Mouse (Mus musculus) liver, embryonic 15.5 days (tissue): ENCODE data around the gene Psmc6. TPM values are rescaled to one million over a fixed set of nuclear protein-coding genes. Genes with fewer than 3 reads are reported as not detected.

ENCODE experiments used
- polyA plus RNA-seq: library from polyadenylated mRNA; unstranded; fragments of >200 nt; fragmentation: Nextera tagmentation; extraction: Ambion mirVana; gene quantifications from 2 replicates; pipeline ENCODE4 v1.2.1, GENCODE M21; 2015

Psmc6 gene
- polyA plus RNA-seq, 1 experiment from 2014 or later, result 84.9 TPM

Other genes with a start within 250 kb of the Psmc6 start
- gene Gpr137c, start 110.1 kb upstream of the Psmc6 start, polyA plus RNA-seq, result 0.24 and 0.37 TPM in 2 replicates
- 2.2 and 2.3 TPM in 2 replicates for gene Txndc16, start 109.5 kb upstream of the Psmc6 start, polyA plus RNA-seq
- 30.3 and 37.5 TPM in 2 replicates for gene Ero1l, start 11.0 kb upstream of the Psmc6 start, polyA plus RNA-seq
- 16.2 TPM in 2 replicates for gene Styx, start 21.3 kb downstream of the Psmc6 start, polyA plus RNA-seq
- gene Gnpnat1, start 75.1 kb downstream of the Psmc6 start, polyA plus RNA-seq, result 25.2 and 30.2 TPM in 2 replicates
- gene Fermt2, start 200.3 kb downstream of the Psmc6 start, polyA plus RNA-seq, result 31.1 and 32.9 TPM in 2 replicates